Comparison of ENCODE assay signal across 7 mouse cellular contexts in genomic region chr1:59484791-59485785, GRCm38 (mm10). TPM values are rescaled to one million over a fixed set of nuclear protein-coding genes. Genes with fewer than 3 reads are reported as not detected.
A peak's percentile ranks its signal among the peaks of the same experiment; 100 is the strongest.
DNase-seq lines count a peak whose midpoint lies in the region; ATAC-seq and TF ChIP-seq lines count a peak whose summit lies in the region.

No protein-coding gene starts in this region.

- H3K4me2 ChIP-seq in intestine, embryonic 15.5 days (replicated peaks), result peak overlapping the region; percentile 94

- DNase-seq in G1E (ENCODE audit: low spot score), result no peak
- DNase-seq in embryo, embryonic 9.5 days (ENCODE audit: extremely low spot score), result peak; percentile 86
- peak; percentile 75 for DNase-seq in mesoderm, embryonic 11.5 days (ENCODE audit: low read depth, low spot score)

- H3K36me3 ChIP-seq in E14TG2a.4 (ENCODE audit: insufficient read depth, low read length), result peaks cover 66% of the 10 kb centered on the region
- peaks cover 68% of the 10 kb centered on the region for H3K36me3 ChIP-seq in G1E (replicated peaks)
- no peaks in the 10 kb centered on the region for H3K36me3 ChIP-seq in intestine, embryonic 15.5 days

- peak overlapping the region; percentile 87 for H3K9ac ChIP-seq in intestine, embryonic 15.5 days

- H3K27ac ChIP-seq in intestine, embryonic 15.5 days, result peak overlapping the region; percentile 55

- H3K27me3 ChIP-seq in E14TG2a.4 (ENCODE audit: insufficient read depth, low read length), result peaks cover 10% of the 10 kb centered on the region
- H3K27me3 ChIP-seq in G1E (ENCODE audit: insufficient read depth, low read length), result no peaks in the 10 kb centered on the region
- H3K27me3 ChIP-seq in intestine, embryonic 15.5 days (replicated peaks), result no peaks in the 10 kb centered on the region

- H3K4me1 ChIP-seq in E14TG2a.4 (replicated peaks; ENCODE audit: low read depth, low read length) (peaks cover 69% of the 10 kb centered on the region), G1E (ENCODE audit: insufficient read depth, low read depth, low read length) (peaks cover 82% of the 10 kb centered on the region)
- H3K4me1 ChIP-seq in intestine, embryonic 15.5 days (replicated peaks), result peaks cover 54% of the 10 kb centered on the region

- 17% methylated on average over 16 of the region's 16 CpGs for WGBS in intestine, embryonic 15.5 days

- H3K4me3 ChIP-seq in E14TG2a.4 (replicated peaks; ENCODE audit: low read length), result peak overlapping the region; percentile 93
- peak overlapping the region; percentile 85 for H3K4me3 ChIP-seq in G1E (ENCODE audit: low read depth, low read length)
- H3K4me3 ChIP-seq in intestine, embryonic 15.5 days (replicated peaks), result peak overlapping the region; percentile 80

- H3K9me3 ChIP-seq in E14TG2a.4 (ENCODE audit: low read length), result no peaks in the 10 kb centered on the region
- H3K9me3 ChIP-seq in G1E (replicated peaks), result no peaks in the 10 kb centered on the region
- no peaks in the 10 kb centered on the region for H3K9me3 ChIP-seq in intestine, embryonic 15.5 days

- TF ChIP-seq CTCF in E14TG2a.4 (conservative IDR thresholded peaks at IDR 0.05; ENCODE audit: low read length) (no peak), G1E (IDR thresholded peaks at IDR 0.05; ENCODE audit: low read depth, low read length) (no peak)

- ATAC-seq in G1E (ENCODE audit: extremely low read depth, insufficient number of reproducible peaks, low FRiP score, poor library complexity, severe bottlenecking), result no peak
- no peak for ATAC-seq in intestine, embryonic 15.5 days
- ATAC-seq in granulocyte monocyte progenitor cell, adult 5-6 weeks (replicated peaks; ENCODE audit: poor library complexity, severe bottlenecking), result no peak
- no peak for ATAC-seq in erythroid progenitor cell, adult 5-6 weeks (replicated peaks; ENCODE audit: low FRiP score, poor library complexity, severe bottlenecking)

RNA-seq across cellular contexts. Expression of gene Fzd7, which starts 2.9 kb away (rescaled TPM):
- 84.4 and 84.8 TPM in 2 replicates for total RNA-seq in G1E (2014; fragmentation: Nextera tagmentation)
- total RNA-seq in G1E (2017), result 54.1 and 55.7 TPM in 2 replicates
- 58.7 and 65.9 TPM in 2 replicates for polyA plus RNA-seq in G1E (2012)
- 6.3 and 7.5 TPM in 2 replicates for polyA plus RNA-seq in intestine, embryonic 15.5 days (2015; fragmentation: Nextera tagmentation; extraction: Ambion mirVana)
- 4.3 and 4.9 TPM in 2 replicates for total RNA-seq in granulocyte monocyte progenitor cell, adult 5-6 weeks (2014; fragmentation: Nextera tagmentation)
- 2.8 and 4.6 TPM in 2 replicates for total RNA-seq in granulocyte monocyte progenitor cell, adult 5-6 weeks (2017)
- 1.1 and 5.4 TPM in 2 replicates for total RNA-seq in erythroid progenitor cell, adult 5-6 weeks (2015; ENCODE audit: low replicate concordance)
- total RNA-seq in erythroid progenitor cell, adult 5-6 weeks (2017; ENCODE audit: low replicate concordance), result 0.45 and 0.77 TPM in 2 replicates

RNA-seq across cellular contexts. Expression of gene Gm973, which starts 31.0 kb away (rescaled TPM):
- total RNA-seq in G1E (2014; fragmentation: Nextera tagmentation) (not detected in 2 replicates), G1E (2017) (3.7 and 6.7 TPM in 2 replicates)
- 0.05 and 0.07 TPM in 2 replicates for polyA plus RNA-seq in G1E (2012)
- polyA plus RNA-seq in intestine, embryonic 15.5 days (2015; fragmentation: Nextera tagmentation; extraction: Ambion mirVana), result 0.43 and 0.76 TPM in 2 replicates
- 0.41 and 2.8 TPM in 2 replicates for total RNA-seq in granulocyte monocyte progenitor cell, adult 5-6 weeks (2014; fragmentation: Nextera tagmentation)
- total RNA-seq in granulocyte monocyte progenitor cell, adult 5-6 weeks (2017), result not detected in 2 replicates
- not detected in 2 replicates for total RNA-seq in erythroid progenitor cell, adult 5-6 weeks (2015; ENCODE audit: low replicate concordance)
- 1.9 TPM in 1 of 2 replicates, not detected in the other for total RNA-seq in erythroid progenitor cell, adult 5-6 weeks (2017; ENCODE audit: low replicate concordance)

Comparison
In these comparisons a context has a peak if more than half of its experiments do, and no peak if none do; other contexts are left out.
1. RNA of gene Fzd7, which starts 2.9 kb away (total RNA-seq): 54.1 to 84.8 TPM in G1E; 0.45 to 5.4 TPM in erythroid progenitor cell, adult 5-6 weeks and 2.8 to 4.9 TPM in granulocyte monocyte progenitor cell, adult 5-6 weeks; every median in the first group is over 4 times any median in the second.
2. Peak in every context shown above with its lines, with median percentiles within 50 percentile points of each other: H3K4me3 ChIP-seq.